Mouse (Mus musculus): ENCODE results near the gene Dbndd1.

DNA sequence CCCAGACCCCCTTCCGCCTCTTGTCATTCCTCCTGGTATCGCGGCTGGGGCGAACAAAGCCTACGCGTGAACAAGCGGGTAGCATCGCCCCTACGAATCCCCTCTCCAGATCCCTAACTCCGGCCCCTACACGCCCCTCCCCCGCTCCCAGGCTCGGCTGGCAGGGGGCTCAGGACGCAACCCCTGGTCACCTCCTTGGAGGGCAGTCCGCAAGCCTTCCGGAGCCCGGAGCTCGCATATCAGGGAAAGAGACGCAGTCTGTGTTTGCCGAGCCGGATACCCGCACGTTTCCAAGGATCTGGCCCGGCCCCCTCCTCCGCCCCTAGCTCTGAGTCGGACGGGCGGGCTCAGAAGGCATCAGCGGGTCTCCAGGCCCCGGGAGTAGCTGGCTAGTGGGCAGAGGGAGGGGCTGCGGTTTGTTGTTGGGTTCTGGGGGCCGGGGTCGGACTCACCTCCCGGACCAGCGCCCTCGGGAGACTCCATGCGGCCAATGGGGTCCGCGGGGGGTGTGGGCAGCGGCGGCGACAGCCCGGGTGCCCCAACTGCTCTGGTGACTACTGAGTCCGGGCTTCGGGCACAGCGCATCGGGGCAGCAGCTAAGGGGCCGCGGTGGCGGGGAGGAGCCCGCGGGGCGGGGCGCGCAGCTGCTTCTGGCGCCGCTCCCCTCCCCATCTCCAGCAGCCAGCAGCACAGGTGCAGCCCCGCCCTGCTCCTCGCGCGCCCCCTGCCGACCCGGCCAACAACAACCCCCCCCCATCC is at the start of gene Dbndd1:
- no peak for TF ChIP-seq FLI1 (IDR thresholded peaks at IDR 0.05; ENCODE audit: low read length)
- no peak for TF ChIP-seq GATA1 (IDR thresholded peaks at IDR 0.05; ENCODE audit: borderline replicate concordance, low read length)
